Mouse (Mus musculus): Measurements from ENCODE around the gene Rora.

- TF ChIP-seq CTCF (conservative IDR thresholded peaks at IDR 0.05; ENCODE audit: low read length), result no peak
- no peak for TF ChIP-seq POU5F1 (IDR thresholded peaks at IDR 0.05; ENCODE audit: borderline replicate concordance, low read length)
- TF ChIP-seq NANOG (IDR thresholded peaks at IDR 0.05; ENCODE audit: borderline replicate concordance, low read length), result no peak
These were observed 138.5 kb downstream of the Rora start for GRCm38 (mm10) chr9:68791982-68792540.

Measured in E14TG2a.4 (cell line).